Mouse (Mus musculus): ENCODE results near the gene Gm42372. TPM values are rescaled to one million over a fixed set of nuclear protein-coding genes. Genes with fewer than 3 reads are reported as not detected.

Gene Gm42372
- total and polyA plus RNA-seq, 2 experiments from 2014 or later: 5.9 to 40.0 TPM

GRCm38 (mm10) chr7:17025505-17025894 lies 42.6 kb downstream of the Gm42372 start:
- H3K4me3 ChIP-seq (ENCODE audit: low read depth, low read length): no peak overlapping the region
- H3K27me3 ChIP-seq (ENCODE audit: insufficient read depth, low read length): no peaks in the 10 kb centered on the region
- DNase-seq (no peak), ATAC-seq (no peak)
- H3K4me1 ChIP-seq (ENCODE audit: insufficient read depth): peaks cover 11% of the 10 kb centered on the region; the same call in 1 of the 2 replicates
- peaks cover 36% of the 10 kb centered on the region for H3K36me3 ChIP-seq (ENCODE audit: insufficient read depth)
- no peak overlapping the region for H3K4me2 ChIP-seq (ENCODE audit: low read depth)
- no peak for TF ChIP-seq CTCF (IDR thresholded peaks at IDR 0.05; ENCODE audit: low read depth)
- H3K9me3 ChIP-seq (ENCODE audit: low read length): no peaks in the 10 kb centered on the region
- no peak overlapping the region for H3K27ac ChIP-seq (ENCODE audit: low read depth, low read length)
- 80% methylated on average over 4 of the region's 4 CpGs for WGBS
- H3K9ac ChIP-seq: no peak overlapping the region

GRCm38 (mm10) chr7:17025896-17026622 lies 43.2 kb downstream of the Gm42372 start:
- Histone ChIP-seq H3K9ac (no peak overlapping the region), H3K27me3 (ENCODE audit: insufficient read depth, low read length) (no peaks in the 10 kb centered on the region), H3K4me1 (ENCODE audit: insufficient read depth) (peaks cover 11% of the 10 kb centered on the region; the same call in 1 of the 2 replicates), H3K4me2 (ENCODE audit: low read depth) (peak overlapping the region; percentile 62), H3K27ac (ENCODE audit: low read depth, low read length) (no peak overlapping the region), H3K9me3 (ENCODE audit: low read length) (no peaks in the 10 kb centered on the region), H3K36me3 (ENCODE audit: insufficient read depth) (peaks cover 31% of the 10 kb centered on the region), H3K4me3 (ENCODE audit: low read depth, low read length) (no peak overlapping the region)
- DNase-seq: no peak
- 78% methylated on average over 9 of the region's 9 CpGs for WGBS
- no peak for TF ChIP-seq CTCF (IDR thresholded peaks at IDR 0.05; ENCODE audit: low read depth)
- ATAC-seq: no peak

- Histone ChIP-seq H3K36me3 (ENCODE audit: insufficient read depth) (peaks cover 22% of the 10 kb centered on the region), H3K27me3 (ENCODE audit: insufficient read depth, low read length) (no peaks in the 10 kb centered on the region), H3K27ac (ENCODE audit: low read depth, low read length) (peak overlapping the region; percentile 51; the same call in 1 of the 2 replicates), H3K4me1 (ENCODE audit: insufficient read depth) (peaks cover 11% of the 10 kb centered on the region; the same call in 1 of the 2 replicates), H3K9me3 (ENCODE audit: low read length) (no peaks in the 10 kb centered on the region), H3K4me2 (ENCODE audit: low read depth) (peak overlapping the region; percentile 62), H3K9ac (peak overlapping the region; percentile 83), H3K4me3 (ENCODE audit: low read depth, low read length) (peak overlapping the region; percentile 80)
- WGBS: 9% methylated on average over 24 of the region's 24 CpGs
- TF ChIP-seq CTCF (IDR thresholded peaks at IDR 0.05; ENCODE audit: low read depth): peak; percentile 68
- ATAC-seq (peak; percentile 73), DNase-seq (peak; percentile 62)
Measured at GRCm38 (mm10) chr7:17026710-17027587, 44.1 kb downstream of the Gm42372 start.

- H3K9me3 ChIP-seq (ENCODE audit: low read length): no peaks in the 10 kb centered on the region
- H3K4me1 ChIP-seq (ENCODE audit: insufficient read depth): peaks cover 11% of the 10 kb centered on the region; the same call in 1 of the 2 replicates
- H3K4me3 ChIP-seq (ENCODE audit: low read depth, low read length): peak within 1 kb of the TSS; percentile 80
- H3K27me3 ChIP-seq (ENCODE audit: insufficient read depth, low read length): no peaks in the 10 kb centered on the region
- 3% methylated on average over 57 of the region's 58 CpGs for WGBS
- DNase-seq: peak; percentile 91
- H3K36me3 ChIP-seq (ENCODE audit: insufficient read depth): peaks cover 14% of the 10 kb centered on the region; the same call in 1 of the 2 replicates
- peak within 1 kb of the TSS; percentile 51; the same call in 1 of the 2 replicates for H3K27ac ChIP-seq (ENCODE audit: low read depth, low read length)
- peak; percentile 83 for ATAC-seq
- peak within 1 kb of the TSS; percentile 62 for H3K4me2 ChIP-seq (ENCODE audit: low read depth)
- peak within 1 kb of the TSS; percentile 83 for H3K9ac ChIP-seq
- TF ChIP-seq CTCF (IDR thresholded peaks at IDR 0.05; ENCODE audit: low read depth): no peak
Measured at GRCm38 (mm10) chr7:17027588-17028343, 44.9 kb downstream of the Gm42372 start, which contains the start of gene Ppp5c. Gene Ppp5c (minus strand): TSS chr7:17027924.

- TF ChIP-seq CTCF (IDR thresholded peaks at IDR 0.05; ENCODE audit: low read depth): no peak
- H3K4me3 ChIP-seq (ENCODE audit: low read depth, low read length): no peak overlapping the region
- H3K27me3 ChIP-seq (ENCODE audit: insufficient read depth, low read length): no peaks in the 10 kb centered on the region
- no peak for DNase-seq
- no peak overlapping the region for H3K27ac ChIP-seq (ENCODE audit: low read depth, low read length)
- no peaks in the 10 kb centered on the region for H3K9me3 ChIP-seq (ENCODE audit: low read length)
- H3K4me2 ChIP-seq (ENCODE audit: low read depth): no peak overlapping the region
- H3K9ac ChIP-seq: no peak overlapping the region
- peaks cover 5% of the 10 kb centered on the region; the same call in 1 of the 2 replicates for H3K36me3 ChIP-seq (ENCODE audit: insufficient read depth)
- ATAC-seq: no peak
- peaks cover 11% of the 10 kb centered on the region; the same call in 1 of the 2 replicates for H3K4me1 ChIP-seq (ENCODE audit: insufficient read depth)
- WGBS: 67% methylated on average over 7 of the region's 7 CpGs
Measured at GRCm38 (mm10) chr7:17028923-17029322, 46.0 kb downstream of the Gm42372 start.

GRCm38 (mm10) chr7:17030239-17030638 lies 47.4 kb downstream of the Gm42372 start:
- Histone ChIP-seq H3K4me2 (ENCODE audit: low read depth) (no peak overlapping the region), H3K4me1 (ENCODE audit: insufficient read depth) (peaks cover 11% of the 10 kb centered on the region; the same call in 1 of the 2 replicates), H3K36me3 (ENCODE audit: insufficient read depth) (no peaks in the 10 kb centered on the region), H3K27ac (ENCODE audit: low read depth, low read length) (no peak overlapping the region), H3K4me3 (ENCODE audit: low read depth, low read length) (no peak overlapping the region), H3K9ac (no peak overlapping the region), H3K9me3 (ENCODE audit: low read length) (no peaks in the 10 kb centered on the region), H3K27me3 (ENCODE audit: insufficient read depth, low read length) (no peaks in the 10 kb centered on the region)
- ATAC-seq (no peak), DNase-seq (no peak)
- WGBS: 86% methylated on average over 7 of the region's 7 CpGs
- no peak for TF ChIP-seq CTCF (IDR thresholded peaks at IDR 0.05; ENCODE audit: low read depth)

Other genes with a start within 250 kb of the Gm42372 start
- gene Ap2s1, start 244.7 kb upstream of the Gm42372 start, total RNA-seq (2014; rRNA removed): 519 and 565 TPM in 2 replicates
- gene Ap2s1, start 244.7 kb upstream of the Gm42372 start, polyA plus RNA-seq (2015; fragmentation: Nextera tagmentation; extraction: Ambion mirVana): 566 and 578 TPM in 2 replicates
- gene Slc1a5, start 201.7 kb upstream of the Gm42372 start, total RNA-seq (2014; rRNA removed): 6.3 and 9.3 TPM in 2 replicates
- 7.2 and 7.5 TPM in 2 replicates for gene Slc1a5, start 201.7 kb upstream of the Gm42372 start, polyA plus RNA-seq (2015; fragmentation: Nextera tagmentation; extraction: Ambion mirVana)
- 240 and 243 TPM in 2 replicates for gene Strn4, start 167.2 kb upstream of the Gm42372 start, total RNA-seq (2014; rRNA removed)
- gene Strn4, start 167.2 kb upstream of the Gm42372 start, polyA plus RNA-seq (2015; fragmentation: Nextera tagmentation; extraction: Ambion mirVana): 168 and 169 TPM in 2 replicates
- 40.0 and 54.6 TPM in 2 replicates for gene Fkrp, start 166.4 kb upstream of the Gm42372 start, total RNA-seq (2014; rRNA removed)
- gene Fkrp, start 166.4 kb upstream of the Gm42372 start, polyA plus RNA-seq (2015; fragmentation: Nextera tagmentation; extraction: Ambion mirVana): 31.7 and 37.8 TPM in 2 replicates
- 2.9 and 3.9 TPM in 2 replicates for gene Prkd2, start 140.2 kb upstream of the Gm42372 start, total RNA-seq (2014; rRNA removed)
- 2.7 and 4.0 TPM in 2 replicates for gene Prkd2, start 140.2 kb upstream of the Gm42372 start, polyA plus RNA-seq (2015; fragmentation: Nextera tagmentation; extraction: Ambion mirVana)
- 69.0 and 70.3 TPM in 2 replicates for gene Dact3, start 107.8 kb upstream of the Gm42372 start, total RNA-seq (2014; rRNA removed)
- 7.8 and 8.6 TPM in 2 replicates for gene Dact3, start 107.8 kb upstream of the Gm42372 start, polyA plus RNA-seq (2015; fragmentation: Nextera tagmentation; extraction: Ambion mirVana)
- gene Gng8, start 91.3 kb upstream of the Gm42372 start, total RNA-seq (2014; rRNA removed): not detected in 2 replicates
- 9.3 and 16.4 TPM in 2 replicates for gene Gng8, start 91.3 kb upstream of the Gm42372 start, polyA plus RNA-seq (2015; fragmentation: Nextera tagmentation; extraction: Ambion mirVana)
- gene Ptgir, start 76.6 kb upstream of the Gm42372 start, total RNA-seq (2014; rRNA removed): 0.15 TPM in 1 of 2 replicates, not detected in the other
- gene Ptgir, start 76.6 kb upstream of the Gm42372 start, polyA plus RNA-seq (2015; fragmentation: Nextera tagmentation; extraction: Ambion mirVana): 0.08 and 0.09 TPM in 2 replicates
- gene Calm3, start 59.0 kb upstream of the Gm42372 start, total RNA-seq (2014; rRNA removed): 1,323 and 1,444 TPM in 2 replicates
- 403 and 424 TPM in 2 replicates for gene Calm3, start 59.0 kb upstream of the Gm42372 start, polyA plus RNA-seq (2015; fragmentation: Nextera tagmentation; extraction: Ambion mirVana)
- gene Pnmal2, start 38.4 kb upstream of the Gm42372 start, total RNA-seq (2014; rRNA removed): 98.9 and 133 TPM in 2 replicates
- 87.5 and 134 TPM in 2 replicates for gene Pnmal2, start 38.4 kb upstream of the Gm42372 start, polyA plus RNA-seq (2015; fragmentation: Nextera tagmentation; extraction: Ambion mirVana)
- gene Pnmal1, start 23.4 kb upstream of the Gm42372 start, total RNA-seq (2014; rRNA removed): 53.4 and 64.8 TPM in 2 replicates
- 51.1 and 61.5 TPM in 2 replicates for gene Pnmal1, start 23.4 kb upstream of the Gm42372 start, polyA plus RNA-seq (2015; fragmentation: Nextera tagmentation; extraction: Ambion mirVana)
- 4.0 and 5.2 TPM in 2 replicates for gene Ccdc8, start 9.6 kb downstream of the Gm42372 start, total RNA-seq (2014; rRNA removed)
- 1.5 and 2.0 TPM in 2 replicates for gene Ccdc8, start 9.6 kb downstream of the Gm42372 start, polyA plus RNA-seq (2015; fragmentation: Nextera tagmentation; extraction: Ambion mirVana)
- gene Ppp5c, start 44.8 kb downstream of the Gm42372 start, total RNA-seq (2014; rRNA removed): 56.6 and 65.7 TPM in 2 replicates
- 129 and 137 TPM in 2 replicates for gene Ppp5c, start 44.8 kb downstream of the Gm42372 start, polyA plus RNA-seq (2015; fragmentation: Nextera tagmentation; extraction: Ambion mirVana)
- gene Hif3a, start 79.3 kb downstream of the Gm42372 start, total RNA-seq (2014; rRNA removed): 7.2 and 12.2 TPM in 2 replicates
- 1.1 and 2.0 TPM in 2 replicates for gene Hif3a, start 79.3 kb downstream of the Gm42372 start, polyA plus RNA-seq (2015; fragmentation: Nextera tagmentation; extraction: Ambion mirVana)
- 2.3 and 5.1 TPM in 2 replicates for gene Psg16, start 91.0 kb downstream of the Gm42372 start, total RNA-seq (2014; rRNA removed)
- gene Psg16, start 91.0 kb downstream of the Gm42372 start, polyA plus RNA-seq (2015; fragmentation: Nextera tagmentation; extraction: Ambion mirVana): 3.3 and 5.7 TPM in 2 replicates
- 0.15 and 0.24 TPM in 2 replicates for gene Ceacam3, start 167.2 kb downstream of the Gm42372 start, total RNA-seq (2014; rRNA removed)
- not detected in 2 replicates for gene Ceacam3, start 167.2 kb downstream of the Gm42372 start, polyA plus RNA-seq (2015; fragmentation: Nextera tagmentation; extraction: Ambion mirVana)
- 0.14 TPM in 1 of 2 replicates, not detected in the other for gene Psg29, start 220.4 kb downstream of the Gm42372 start, total RNA-seq (2014; rRNA removed)
- gene Psg29, start 220.4 kb downstream of the Gm42372 start, polyA plus RNA-seq (2015; fragmentation: Nextera tagmentation; extraction: Ambion mirVana): not detected in 2 replicates